Mouse (Mus musculus) liver, embryonic 14.5 days (tissue): ENCODE results near the gene Ffar4. TPM values are rescaled to one million over a fixed set of nuclear protein-coding genes. Genes with fewer than 3 reads are reported as not detected.

ENCODE experiments used
- ATAC-seq: fragments of 200-750 bp; cut with Nextera tagmentation; 2 replicates; pipeline ENCODE4 v1.8.0; 2017; ENCODE audit warnings: moderate number of reproducible peaks, mild to moderate bottlenecking, moderate library complexity; ENCODE audit not compliant: insufficient read depth
- DNase-seq, 3 experiments: peaks; one replicate each; pipeline ENCODE4 v3.0.0-alpha.2; 2012 to 2013; ENCODE audit warnings: low read depth in 3 of 3, low spot score in 3 of 3
- H3K27ac ChIP-seq: fragments of 300-500 bp; sonication (generic); 2 replicates; pipeline ENCODE4 v1.5.1; 2014; ENCODE audit warnings: moderate library complexity, mild to moderate bottlenecking, control low read depth, inconsistent platforms
- H3K27me3 ChIP-seq: fragments of 300-500 bp; sonication (generic); 2 replicates; pipeline ENCODE4 v1.6.1; 2014; ENCODE audit warnings: mild to moderate bottlenecking, low read length, moderate library complexity; ENCODE audit not compliant: control insufficient read depth, insufficient read depth
- H3K36me3 ChIP-seq: fragments of 300-500 bp; sonication (generic); replicated peaks from 2 replicates; pipeline ENCODE4 v1.6.1; 2014; ENCODE audit warnings: low read depth; ENCODE audit not compliant: control insufficient read depth, insufficient read depth
- H3K4me1 ChIP-seq, 2 experiments: fragments of 200-500 bp in 1 of 2; fragments of 300-500 bp in 1 of 2; sonication (generic) in 1 of 2; replicated peaks; 2 replicates each; pipeline ENCODE4 v1.6.1; 2012 to 2014; ENCODE audit warnings: antibody characterized with exemption in 1 of 2, inconsistent platforms in 1 of 2, low read length in 1 of 2; ENCODE audit not compliant: control insufficient read depth in 2 of 2, insufficient read depth in 2 of 2
- H3K4me2 ChIP-seq: fragments of 300-500 bp; sonication (generic); 2 replicates; pipeline ENCODE4 v1.6.1; 2014; ENCODE audit warnings: low read depth, mild to moderate bottlenecking, control low read depth, moderate library complexity
- H3K4me3 ChIP-seq, 2 experiments: fragments of 200-500 bp in 1 of 2; fragments of 300-500 bp in 1 of 2; sonication (generic) in 1 of 2; 2 replicates each; pipeline ENCODE4 v1.5.1; 2012 to 2014; ENCODE audit warnings: low read depth in 2 of 2, low read length in 2 of 2, mild to moderate bottlenecking in 2 of 2, control low read depth in 1 of 2, inconsistent platforms in 1 of 2, moderate library complexity in 1 of 2; ENCODE audit not compliant: insufficient read depth in 1 of 2
- H3K9ac ChIP-seq: fragments of 300-500 bp; sonication (generic); replicated peaks from 2 replicates; pipeline ENCODE4 v1.6.1; 2014; ENCODE audit warnings: mild to moderate bottlenecking, control low read depth, moderate library complexity
- H3K9me3 ChIP-seq: fragments of 300-500 bp; sonication (generic); 2 replicates; pipeline ENCODE4 v1.6.1; 2016; ENCODE audit warnings: low read length, mixed read lengths; ENCODE audit not compliant: control insufficient read depth
- CTCF ChIP-seq: IDR thresholded peaks from 2 replicates; pipeline ENCODE4 v1.5.1; 2016; ENCODE audit warnings: antibody characterized with exemption, low read depth, control low read depth
- EP300 ChIP-seq: IDR thresholded peaks from 2 replicates; pipeline ENCODE4 v1.6.1; 2016; ENCODE audit warnings: antibody characterized with exemption, low read depth
- WGBS: fragments of 180-500 bp; shearing (Covaris S2); extraction: QIAGEN DNeasy Blood & Tissue Kit; methylation state at CpG from one replicate; pipeline ENCODE4 v1.1.7; 2014; ENCODE audit not compliant: insufficient replicate concordance; 5-methylcytosine and 5-hydroxymethylcytosine counted together
- polyA plus RNA-seq, 2 experiments: library from polyadenylated mRNA; depleted of rRNA in 1 of 2; stranded (reverse) in 1 of 2; unstranded in 1 of 2; fragments of >200 nt; fragmentation: Nextera tagmentation in 1 of 2; extraction: Ambion mirVana in 1 of 2; gene quantifications; 2 replicates each; pipeline versions ENCODE4 v1.2.1 to v1.2.3; 2012 to 2014

Gene Ffar4
- polyA plus RNA-seq (2012; rRNA removed) (0.04 and 0.07 TPM in 2 replicates), polyA plus RNA-seq (2014; fragmentation: Nextera tagmentation; extraction: Ambion mirVana) (not detected in 2 replicates)

DNA sequence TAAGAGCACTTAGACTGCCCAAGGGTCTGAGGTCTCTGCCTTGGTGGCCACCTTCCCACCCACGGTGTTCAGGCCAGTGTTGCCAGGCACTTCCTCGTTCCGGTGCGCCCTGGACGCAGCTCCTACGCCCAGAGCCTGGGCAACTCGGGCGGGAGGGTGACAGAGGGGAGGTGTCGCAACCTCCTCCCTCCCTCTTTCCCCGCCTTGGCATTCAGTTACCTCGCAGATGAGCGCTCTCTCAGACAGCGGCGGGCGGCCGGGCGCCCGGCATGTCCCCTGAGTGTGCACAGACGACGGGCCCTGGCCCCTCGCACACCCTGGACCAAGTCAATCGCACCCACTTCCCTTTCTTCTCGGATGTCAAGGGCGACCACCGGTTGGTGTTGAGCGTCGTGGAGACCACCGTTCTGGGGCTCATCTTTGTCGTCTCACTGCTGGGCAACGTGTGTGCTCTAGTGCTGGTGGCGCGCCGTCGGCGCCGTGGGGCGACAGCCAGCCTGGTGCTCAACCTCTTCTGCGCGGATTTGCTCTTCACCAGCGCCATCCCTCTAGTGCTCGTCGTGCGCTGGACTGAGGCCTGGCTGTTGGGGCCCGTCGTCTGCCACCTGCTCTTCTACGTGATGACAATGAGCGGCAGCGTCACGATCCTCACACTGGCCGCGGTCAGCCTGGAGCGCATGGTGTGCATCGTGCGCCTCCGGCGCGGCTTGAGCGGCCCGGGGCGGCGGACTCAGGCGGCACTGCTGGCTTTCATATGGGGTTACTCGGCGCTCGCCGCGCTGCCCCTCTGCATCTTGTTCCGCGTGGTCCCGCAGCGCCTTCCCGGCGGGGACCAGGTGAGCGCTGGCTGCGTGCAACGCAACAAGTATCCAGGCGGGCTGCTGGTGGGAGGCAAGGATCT, at the start of gene Ffar4:
Ffar4 (plus strand) TSS at position 214 of the 901 bp plus-strand sequence.
- TF ChIP-seq CTCF (no peak), EP300 (no peak)
- Histone ChIP-seq H3K4me3 (no peak within 1 kb of the TSS; a peak in 1 of 4 replicates), H3K9ac (no peak within 1 kb of the TSS), H3K27me3 (peaks cover 25% of the 10 kb centered on the region), H3K9me3 (no peaks in the 10 kb centered on the region), H3K36me3 (no peaks in the 10 kb centered on the region), H3K27ac (no peak within 1 kb of the TSS), H3K4me1 (no peaks in the 10 kb centered on the region), H3K4me2 (peak within 1 kb of the TSS; percentile 36)
- DNase-seq (no peak), ATAC-seq (no peak)
- 2% methylated on average over 77 of the region's 77 CpGs for WGBS

- Histone ChIP-seq H3K9me3 (no peaks in the 10 kb centered on the region), H3K27ac (no peak overlapping the region), H3K4me1 (0 out of 4 replicates have a peak, but pooled peaks cover 0 to 2% of the 10 kb centered on the region in 2 experiments), H3K4me3 (no peak overlapping the region), H3K27me3 (peaks cover 8% of the 10 kb centered on the region), H3K36me3 (no peaks in the 10 kb centered on the region), H3K4me2 (no peak overlapping the region), H3K9ac (no peak overlapping the region)
- ATAC-seq (no peak), DNase-seq (no peak)
- 42% methylated on average over 1 of the region's 1 CpGs for WGBS
- TF ChIP-seq EP300 (no peak), CTCF (no peak)
Observed at GRCm38 (mm10) chr19:38049686-38050085, 47.2 kb upstream of the Ffar4 start.

DNA sequence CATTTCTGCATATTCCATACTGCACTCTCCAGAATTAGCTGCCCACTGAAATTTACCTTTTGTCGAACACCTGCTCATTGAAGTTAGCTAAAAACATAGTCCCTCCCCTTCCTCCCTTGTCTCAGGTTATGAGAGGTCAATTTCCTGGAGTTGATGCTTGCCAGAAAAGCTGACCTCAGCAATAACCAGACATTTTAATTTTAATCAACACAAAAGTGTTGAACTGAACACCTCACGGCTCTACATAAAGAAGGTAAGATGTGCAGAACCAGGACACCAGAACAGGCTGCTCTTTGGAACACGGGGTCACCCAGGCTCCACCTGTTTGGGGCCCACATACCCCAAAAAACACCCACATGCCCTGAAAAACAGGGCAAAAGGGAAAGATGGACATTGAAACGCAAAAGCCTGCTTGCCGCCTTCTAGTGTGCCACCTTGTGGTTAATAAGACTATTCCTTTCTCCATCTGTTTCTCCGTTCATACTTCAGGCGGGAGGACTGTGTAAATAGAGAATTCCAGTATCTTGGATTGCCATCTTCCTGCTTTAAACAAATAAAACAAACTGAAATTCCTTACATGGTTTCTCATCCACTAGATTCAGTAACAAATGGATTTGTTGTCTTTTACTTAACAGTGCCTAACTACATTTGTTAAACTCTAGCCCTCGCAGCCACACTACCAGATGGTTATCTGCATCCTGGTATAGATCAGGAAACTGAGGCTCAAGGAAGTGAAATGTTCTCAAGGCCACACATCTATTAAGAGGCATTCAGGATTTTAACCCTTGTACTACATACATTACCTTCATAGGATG, 43.4 kb upstream of the Ffar4 start:
- H3K36me3 ChIP-seq: no peaks in the 10 kb centered on the region
- no peaks in the 10 kb centered on the region for H3K9me3 ChIP-seq
- ATAC-seq: no peak
- DNase-seq: no peak
- peaks cover 8% of the 10 kb centered on the region for H3K27me3 ChIP-seq
- peaks cover 0 to 4% of the 10 kb centered on the region in 2 experiments; a peak in 1 of 4 replicates for H3K4me1 ChIP-seq
- H3K4me2 ChIP-seq: peak overlapping the region; percentile 62
- no peak overlapping the region for H3K27ac ChIP-seq
- WGBS: 14% methylated on average over 8 of the region's 8 CpGs
- TF ChIP-seq CTCF: peak; percentile 37; the same call in 1 of the 2 replicates
- TF ChIP-seq EP300: no peak
- H3K4me3 ChIP-seq: peak overlapping the region in 1 of 2 experiments; percentile 61; a peak in 2 of 4 replicates
- H3K9ac ChIP-seq: no peak overlapping the region

DNA sequence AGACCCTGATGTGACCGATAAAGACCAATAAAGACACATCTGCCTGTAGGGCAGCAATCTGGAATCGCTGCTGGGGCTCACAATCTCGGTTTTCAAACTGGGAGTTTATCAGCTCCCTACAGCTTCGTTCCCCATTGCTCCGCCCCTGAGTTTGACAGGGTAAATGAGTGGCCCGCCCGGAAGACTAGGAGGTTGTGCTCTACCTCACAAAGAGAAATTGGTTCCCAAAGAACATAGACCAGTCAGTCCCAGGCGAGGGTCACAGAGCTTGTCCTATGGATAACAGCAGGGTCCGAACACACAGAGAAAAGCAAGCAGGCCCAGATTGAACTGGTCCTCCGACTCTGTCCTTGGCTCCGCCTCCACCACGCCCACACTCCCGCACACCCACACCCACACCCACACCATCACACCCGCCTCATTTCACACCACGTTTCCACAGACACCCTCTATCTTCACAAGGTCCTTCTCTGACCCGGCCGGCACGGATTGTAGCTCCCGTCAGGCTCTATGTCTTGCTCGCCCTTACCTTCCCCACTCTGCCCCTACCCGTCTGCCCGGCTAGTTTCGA, 42.6 kb upstream of the Ffar4 start:
- Histone ChIP-seq H3K9ac (no peak overlapping the region), H3K9me3 (no peaks in the 10 kb centered on the region), H3K4me2 (peak overlapping the region; percentile 62), H3K4me3 (peak overlapping the region; percentile 61 to 62), H3K4me1 (peaks cover 0 to 4% of the 10 kb centered on the region in 2 experiments; a peak in 1 of 4 replicates), H3K27ac (no peak overlapping the region), H3K36me3 (no peaks in the 10 kb centered on the region), H3K27me3 (peaks cover 8% of the 10 kb centered on the region)
- DNase-seq (peak in 2 of 3 experiments; percentile 33 to 43), ATAC-seq (peak; percentile 76)
- WGBS: under 1% methylated on average over 23 of the region's 23 CpGs
- TF ChIP-seq EP300 (no peak), CTCF (no peak)
